Mouse (Mus musculus): ENCODE results near the gene 1110008P14Rik.

DNA sequence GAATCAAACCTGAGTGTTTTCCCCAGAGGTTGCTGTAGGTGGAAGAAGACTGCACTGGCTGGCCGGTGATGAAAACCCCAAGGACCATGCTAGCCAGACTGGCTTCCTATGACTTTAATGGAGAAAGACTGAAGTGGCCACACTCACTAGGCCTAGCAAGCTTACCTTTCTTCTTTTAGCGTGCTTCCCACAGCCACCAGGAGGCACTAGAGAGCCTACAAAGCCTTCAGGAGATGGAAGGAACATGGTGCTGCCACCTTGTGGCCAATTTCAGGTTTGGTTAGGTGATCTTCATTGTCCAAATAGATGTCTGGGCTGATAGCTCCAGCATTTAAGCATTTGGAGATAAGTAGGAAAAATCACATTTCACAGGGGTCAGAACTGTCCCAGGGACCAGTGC is 22.9 kb upstream of the 1110008P14Rik start:
- no peak for TF ChIP-seq POLR2A (IDR thresholded peaks at IDR 0.05; ENCODE audit: low read depth, low read length)
- TF ChIP-seq CTCF (IDR thresholded peaks at IDR 0.05; ENCODE audit: extremely low read depth, insufficient read length, insufficient replicate concordance, low read depth, low read length) = peak; percentile 99; the same call in 1 of the 2 replicates
